Mouse (Mus musculus) G1E (cell line): Measurements from ENCODE around the gene Hbs1l.

Experiments used
- CTCF ChIP-seq: IDR thresholded peaks from 2 replicates; pipeline ENCODE4 v1.5.1; 2012; ENCODE audit warnings: low read depth, low read length, inconsistent platforms, mixed read lengths
- GATA1 ChIP-seq: IDR thresholded peaks from 2 replicates; pipeline ENCODE4 v1.6.1; 2012; ENCODE audit warnings: borderline replicate concordance, low read length, inconsistent platforms, mixed read lengths
- GATA2 ChIP-seq: IDR thresholded peaks from 2 replicates; pipeline ENCODE4 v1.6.1; 2012; ENCODE audit warnings: low read depth, low read length, inconsistent platforms, borderline replicate concordance
- POLR2AphosphoS5 ChIP-seq: IDR thresholded peaks from 2 replicates; pipeline ENCODE4 v1.6.1; 2012; ENCODE audit warnings: low read depth, low read length, inconsistent platforms; ENCODE audit not compliant: insufficient replicate concordance
- TAL1 ChIP-seq: conservative IDR thresholded peaks from 2 replicates; pipeline ENCODE4 v1.6.1; 2012; ENCODE audit warnings: low read depth, low read length, inconsistent platforms, mixed read lengths

GRCm38 (mm10) chr10:21349946-21350345 is 54.2 kb downstream of the Hbs1l start:
- TF ChIP-seq CTCF, result no peak
- no peak for TF ChIP-seq GATA1
- TF ChIP-seq TAL1, result no peak
- TF ChIP-seq GATA2, result no peak
- TF ChIP-seq POLR2AphosphoS5, result no peak
